Mouse (Mus musculus): Measurements from ENCODE around the gene Spindoc.

The Spindoc gene

DNA sequence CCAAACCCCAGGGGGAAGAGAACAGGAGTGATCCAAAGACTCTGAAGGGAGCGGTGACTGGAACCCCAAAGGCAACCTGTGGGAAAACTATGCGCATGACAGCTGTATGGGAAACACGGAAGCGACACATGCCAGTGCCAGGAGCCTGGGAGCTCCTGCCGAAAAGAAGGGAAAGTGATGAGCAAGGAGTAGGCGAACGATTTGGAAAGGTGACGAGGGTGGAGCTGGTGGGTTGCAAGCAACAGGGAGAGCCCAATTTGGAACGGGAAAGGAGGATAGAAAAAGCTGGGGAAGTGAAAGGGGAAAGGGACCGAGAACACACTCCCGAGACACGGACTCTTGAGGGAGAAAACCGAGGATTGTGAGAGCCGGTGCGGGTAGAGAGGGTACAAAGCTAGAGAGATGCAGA is 42.4 kb downstream of the Spindoc start:
- in situ Hi-C loops (cut with MboI, MseI), result loop anchor here in 1 of 2 experiments (25.0 kb wide), 1 partner anchor 653 kb away; no protein-coding TSS in a partner anchor

DNA sequence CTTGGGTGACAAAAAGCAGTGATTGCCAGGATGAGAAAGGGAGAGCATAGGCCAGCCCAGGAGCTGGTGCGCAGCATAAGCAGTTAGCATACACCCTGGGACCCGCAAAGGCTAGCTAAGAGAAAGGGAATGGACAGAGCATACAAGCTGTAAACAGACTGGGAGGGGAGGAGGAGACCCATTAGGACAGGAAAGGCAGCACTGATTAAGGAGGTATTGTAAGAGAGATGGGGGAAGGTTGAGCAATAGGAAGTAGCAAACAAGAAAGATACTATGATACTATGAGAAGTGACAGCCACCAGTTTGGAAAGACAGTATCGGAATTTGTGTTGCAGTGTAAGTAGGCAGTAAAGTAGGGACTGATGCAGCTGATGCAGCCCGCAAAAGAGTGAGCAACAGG is 42.9 kb downstream of the Spindoc start:
- in situ Hi-C loops (cut with MboI, MseI), result loop anchor here (5.0 to 25.0 kb wide), 2 partner anchors 43 to 653 kb away; no protein-coding TSS in a partner anchor

DNA sequence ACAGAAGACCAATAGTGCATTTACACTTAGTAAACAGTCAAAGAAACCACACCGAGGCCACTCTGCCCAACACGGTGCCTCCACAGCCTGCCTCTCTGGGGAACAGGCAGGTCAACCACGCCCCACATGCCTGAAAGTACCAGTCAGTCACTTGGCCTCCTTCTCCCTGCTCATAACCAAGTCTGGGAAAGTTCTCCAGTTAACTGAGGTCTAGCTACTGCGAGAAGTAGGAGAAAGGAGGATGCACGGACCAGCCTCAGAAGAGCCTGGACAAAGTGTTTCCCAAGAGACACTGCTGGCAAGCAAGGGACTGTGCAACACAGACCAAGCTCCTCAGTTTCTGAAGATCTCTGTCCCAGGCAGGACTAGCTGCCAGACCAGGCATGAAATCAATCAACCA is 43.8 kb downstream of the Spindoc start:
- in situ Hi-C loops (cut with MboI, MseI), result loop anchor here (5.0 to 25.0 kb wide), 2 partner anchors 42 to 652 kb away; no protein-coding TSS in a partner anchor

DNA sequence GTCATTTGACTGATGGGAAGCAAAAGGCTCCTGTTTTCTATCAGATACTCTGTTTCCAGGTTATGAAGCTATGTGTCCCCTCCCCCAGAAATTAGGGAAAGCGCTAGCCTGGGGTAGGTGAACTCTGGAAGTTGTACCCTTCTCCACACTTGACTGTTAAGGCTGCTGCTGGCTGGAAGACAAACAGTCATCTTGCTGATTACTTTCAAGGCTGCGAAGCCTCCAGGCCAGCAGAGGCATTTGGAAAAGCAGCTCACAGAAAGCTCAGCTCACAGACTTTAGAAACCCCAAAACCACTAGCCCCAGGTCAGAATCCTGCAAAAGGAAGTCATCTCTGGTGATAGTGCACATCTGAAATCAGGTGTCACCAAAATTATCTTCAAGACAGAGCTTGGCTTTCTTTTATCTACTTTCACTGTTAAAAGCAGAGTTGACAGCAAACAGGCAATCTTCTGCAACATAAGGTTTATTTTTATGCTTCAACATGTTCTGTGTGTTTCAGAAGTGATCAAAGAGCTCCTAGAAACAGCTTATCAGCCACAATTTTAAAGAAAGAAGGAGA is 44.9 kb downstream of the Spindoc start:
- in situ Hi-C loops (cut with MboI, MseI), result loop anchor here (5.0 to 25.0 kb wide), 2 partner anchors 41 to 651 kb away; no protein-coding TSS in a partner anchor

DNA sequence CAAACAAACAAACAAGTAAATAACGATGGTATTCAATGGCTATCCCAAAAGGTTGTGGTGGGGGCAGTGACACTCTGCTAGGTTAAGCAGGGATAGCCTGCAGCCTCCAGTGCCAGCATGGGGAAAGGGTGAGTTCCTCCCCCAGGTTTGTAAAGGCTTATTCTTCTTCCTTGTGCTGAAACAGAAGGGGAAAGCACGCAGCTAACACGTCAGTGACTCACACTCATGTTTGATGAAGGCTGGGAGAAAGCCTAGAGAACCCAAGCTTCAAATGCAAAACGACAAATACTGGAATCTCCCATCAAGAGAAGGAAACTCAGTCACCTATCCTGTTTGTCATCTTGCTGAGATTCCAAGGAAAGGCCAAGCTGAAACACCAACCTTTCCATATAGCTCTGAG is 47.1 kb downstream of the Spindoc start:
- in situ Hi-C loops (cut with MboI, MseI), result loop anchor here (5.0 to 25.0 kb wide), 2 partner anchors 38 to 648 kb away; no protein-coding TSS in a partner anchor

DNA sequence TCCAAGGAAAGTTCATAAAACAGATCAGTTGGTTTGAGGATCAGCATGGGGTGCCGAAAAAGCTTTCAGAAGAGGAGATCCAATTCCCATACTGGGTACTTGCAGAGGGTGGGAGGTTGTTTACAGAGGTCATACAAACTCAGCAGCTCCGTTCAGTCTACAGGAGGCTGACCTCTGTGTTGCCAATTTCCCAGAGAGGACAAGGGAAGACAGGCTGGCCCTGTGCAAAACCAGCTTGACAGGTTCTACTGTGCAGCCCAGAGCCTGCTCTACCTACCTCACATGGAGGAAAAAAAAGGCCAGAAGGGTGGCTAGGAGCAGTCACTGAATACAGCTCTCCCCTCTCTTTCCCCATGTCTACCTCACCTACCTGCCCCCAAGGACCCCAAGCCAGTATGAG is 48.7 kb downstream of the Spindoc start:
- in situ Hi-C loops (cut with MboI, MseI), result loop anchor here in 1 of 2 experiments (25.0 kb wide), 1 partner anchor 647 kb away; no protein-coding TSS in a partner anchor

DNA sequence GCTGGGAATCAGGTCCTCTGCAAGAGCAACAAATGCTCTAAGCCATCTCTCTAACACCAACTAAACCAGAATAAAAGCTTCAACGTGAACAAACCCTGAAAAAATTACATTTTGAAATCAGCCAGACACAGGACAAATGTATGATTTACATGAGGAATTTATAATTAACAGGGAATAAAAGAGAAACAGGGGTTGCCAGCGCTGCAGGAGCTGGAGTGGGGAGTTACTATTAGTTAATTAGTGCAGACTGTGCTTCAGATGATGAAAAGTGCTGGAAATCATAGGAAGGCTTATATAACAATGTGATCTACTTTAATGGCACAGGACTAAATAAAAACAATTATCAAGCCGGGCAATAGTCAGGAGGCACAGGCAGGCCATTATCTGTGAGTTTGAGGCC is 61.4 kb downstream of the Spindoc start:
- in situ Hi-C loops (cut with MboI, MseI), result no loop called here

DNA sequence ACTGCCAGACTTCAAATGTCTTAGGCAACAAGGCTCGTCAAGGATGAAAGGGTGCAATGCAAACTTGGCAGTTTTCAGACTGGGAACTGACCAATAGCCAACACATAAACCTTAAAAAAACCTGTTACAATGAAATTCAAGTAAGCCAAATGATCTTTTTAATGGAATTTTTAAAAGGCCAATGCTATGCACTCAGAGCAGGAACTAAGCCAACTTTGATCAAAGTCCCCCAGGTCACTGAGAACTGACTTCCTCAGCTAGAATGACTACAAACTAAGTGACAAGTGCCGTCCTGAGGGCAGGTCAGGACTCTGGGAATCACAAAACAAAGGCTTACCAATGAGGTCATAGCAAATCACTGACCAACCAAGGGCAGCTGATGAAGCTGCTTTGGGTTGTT is 62.6 kb downstream of the Spindoc start:
- in situ Hi-C loops (cut with MboI, MseI), result no loop called here

DNA sequence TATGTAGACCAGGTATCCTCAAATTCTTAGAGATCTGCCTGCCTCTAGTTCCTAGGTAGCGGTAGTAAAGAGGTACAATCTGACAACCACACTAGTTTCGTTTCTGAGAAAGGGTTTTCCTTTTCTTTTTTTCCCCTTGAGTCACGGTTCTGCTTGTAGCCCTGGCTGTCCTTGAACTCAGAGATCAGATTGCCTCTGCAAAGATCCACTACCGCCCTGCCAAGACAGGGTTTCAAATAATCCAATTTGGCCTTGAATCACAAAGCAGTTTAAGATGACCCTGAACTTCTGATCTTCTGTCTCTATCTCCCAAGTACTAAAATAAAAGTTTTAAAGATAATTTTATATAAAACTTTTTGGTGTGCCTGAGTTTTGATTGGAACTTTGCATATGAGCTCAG is 65.1 kb downstream of the Spindoc start:
- in situ Hi-C loops (cut with MboI, MseI), result no loop called here

DNA sequence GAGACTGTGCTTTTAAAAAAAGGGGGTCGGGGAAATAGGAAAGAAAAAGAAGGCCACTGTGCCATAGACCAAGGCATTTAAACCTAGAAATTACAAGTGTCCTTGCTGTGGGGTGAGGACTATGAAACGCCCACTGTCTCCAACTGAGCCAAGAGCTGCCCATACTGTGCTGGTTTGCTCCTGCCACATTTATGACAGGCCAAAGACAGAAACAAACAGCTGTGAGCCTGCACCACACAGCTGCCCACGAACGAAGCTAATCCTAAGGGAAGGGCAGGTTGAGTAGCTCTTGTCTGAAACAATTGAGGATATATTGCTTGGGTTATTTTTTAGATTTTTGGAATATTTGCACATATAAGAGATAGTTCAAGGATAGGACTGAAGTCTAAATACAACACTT is 66.0 kb downstream of the Spindoc start:
- in situ Hi-C loops (cut with MboI, MseI), result no loop called here

DNA sequence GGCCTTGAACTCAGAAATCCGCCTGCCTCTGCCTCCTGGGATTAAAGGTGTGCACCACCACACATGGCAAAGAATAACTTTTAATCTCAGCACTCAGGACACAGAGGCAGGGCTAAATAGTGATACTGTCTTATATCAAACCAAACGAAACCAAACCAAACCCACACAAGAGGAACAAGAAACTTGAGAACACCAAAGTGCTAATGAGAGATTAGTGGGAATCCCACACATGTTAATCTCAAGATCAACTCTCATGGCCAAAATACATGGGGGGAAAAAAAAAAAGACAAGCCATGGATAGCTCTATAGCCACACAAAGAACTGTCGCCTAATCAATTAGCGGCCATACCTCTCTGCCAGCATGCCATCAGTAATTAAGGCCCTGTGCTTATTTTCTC is 67.2 kb downstream of the Spindoc start:
- in situ Hi-C loops (cut with MboI, MseI), result no loop called here

DNA sequence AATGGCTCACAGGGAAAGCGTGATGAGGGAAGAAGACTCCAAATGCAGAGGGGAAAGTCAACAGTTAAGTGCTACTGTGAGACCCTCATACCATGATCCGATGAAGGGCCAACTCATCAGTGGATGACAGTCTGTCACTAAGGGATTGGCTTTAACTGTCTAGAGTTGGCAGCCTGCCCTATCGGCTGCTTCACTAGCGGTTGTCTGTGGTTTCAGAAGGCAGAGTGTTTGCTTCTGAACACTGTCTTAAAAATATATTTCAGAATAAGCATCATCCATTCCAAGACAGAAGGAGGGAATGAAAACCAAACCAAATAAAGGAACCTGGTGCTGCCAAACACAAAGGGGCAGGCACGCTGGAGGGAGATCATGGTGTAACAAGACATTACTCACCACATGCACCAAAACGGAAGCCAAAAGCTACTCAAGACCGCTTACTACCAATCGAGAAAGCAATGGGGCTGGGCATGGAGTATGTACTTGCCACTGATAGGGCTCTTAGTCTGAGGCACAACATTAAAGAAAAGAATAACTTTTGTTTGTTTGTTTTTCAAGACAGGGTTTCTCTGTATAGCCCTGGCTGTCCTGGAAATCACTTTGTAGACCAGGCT is 67.7 kb downstream of the Spindoc start:
- in situ Hi-C loops (cut with MboI, MseI), result no loop called here

DNA sequence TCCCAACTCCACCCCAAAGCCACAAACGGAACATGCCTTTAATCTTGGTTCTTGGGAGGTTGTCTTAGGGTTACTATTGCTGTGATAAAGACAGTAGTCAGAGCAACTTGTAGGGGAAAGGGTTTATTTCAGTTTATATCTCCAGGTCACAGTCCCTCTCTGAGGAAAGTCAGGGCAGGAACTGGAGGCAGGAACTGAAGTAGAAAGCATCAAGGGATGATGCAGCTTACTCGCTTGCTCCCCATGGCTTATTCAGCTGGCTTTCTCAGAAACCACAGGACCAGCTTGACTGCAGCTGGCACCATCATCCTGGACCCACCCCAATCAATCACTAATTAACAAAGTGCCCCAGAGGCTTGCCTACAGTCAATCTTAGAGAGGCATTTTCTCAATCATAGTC is 69.1 kb downstream of the Spindoc start:
- in situ Hi-C loops (cut with MboI, MseI), result no loop called here

DNA sequence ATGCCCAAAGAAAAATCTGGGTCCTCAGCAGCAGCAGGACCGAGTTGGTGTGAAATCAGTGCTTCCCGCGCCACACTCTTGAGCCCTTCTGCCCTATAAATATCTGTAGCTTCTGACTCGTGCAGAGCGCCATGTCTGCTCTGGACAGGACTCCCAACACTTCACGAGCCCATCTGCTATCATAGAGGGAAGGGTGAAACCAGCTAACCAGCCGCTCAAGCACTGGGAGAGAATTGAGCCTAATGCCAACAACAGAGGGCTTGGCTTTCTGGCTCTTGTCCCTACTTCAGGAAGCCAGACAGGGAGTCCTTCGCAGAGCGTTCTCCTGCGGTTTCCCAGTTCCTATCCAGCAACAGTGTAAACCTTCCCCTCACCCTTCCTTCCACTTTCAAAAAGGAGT is 71.5 kb downstream of the Spindoc start:
- in situ Hi-C loops (cut with MboI, MseI), result no loop called here

DNA sequence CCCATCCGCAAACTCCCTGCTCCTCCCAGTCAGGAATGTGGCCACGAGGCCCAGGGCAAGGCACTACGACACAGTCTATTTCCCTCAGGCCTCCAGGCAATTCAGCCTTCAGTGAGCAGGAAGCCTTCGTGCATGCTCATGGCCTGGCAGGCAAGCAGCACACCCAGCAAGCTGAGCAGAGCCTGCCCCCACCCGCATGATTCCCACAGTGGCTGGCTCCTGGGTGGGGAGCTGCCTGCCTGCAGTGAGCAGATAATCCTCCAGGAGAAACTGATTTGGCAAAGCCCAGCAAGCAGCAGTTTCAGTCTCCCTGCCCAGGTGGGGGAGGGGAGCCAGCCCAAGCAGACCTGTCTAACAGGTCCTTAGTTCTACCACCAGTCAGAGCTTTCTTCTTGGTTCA is 72.1 kb downstream of the Spindoc start:
- in situ Hi-C loops (cut with MboI, MseI), result no loop called here

DNA sequence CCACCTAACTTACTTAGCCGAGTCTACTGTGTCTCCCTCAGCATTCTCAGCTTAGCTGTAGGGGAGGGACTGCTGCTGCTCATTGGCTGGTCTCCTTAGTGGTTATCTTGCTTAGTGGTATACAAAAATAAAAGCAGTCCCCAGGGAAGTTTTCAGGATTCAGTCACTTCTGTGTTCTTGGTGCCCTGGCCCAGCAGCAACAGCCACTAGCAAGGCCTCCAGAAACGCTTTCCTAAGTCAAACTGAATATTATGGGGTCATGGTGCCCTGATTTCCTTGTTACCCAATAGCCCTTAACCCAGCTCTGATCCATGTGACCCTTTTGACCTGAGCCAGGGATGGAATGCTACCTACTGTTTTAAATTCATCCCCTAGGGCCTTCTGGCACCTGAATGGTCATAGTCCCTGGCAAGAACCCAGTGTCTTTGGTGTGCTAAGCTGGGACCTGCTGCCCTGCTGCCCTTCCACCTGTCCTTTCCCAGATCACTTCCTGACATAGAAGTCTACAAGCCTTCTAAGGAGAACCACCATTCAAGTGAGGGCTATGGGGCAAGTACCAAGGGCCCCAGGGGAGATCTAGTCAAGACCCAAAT is 73.0 kb downstream of the Spindoc start:
- in situ Hi-C loops (cut with MboI, MseI), result no loop called here

DNA sequence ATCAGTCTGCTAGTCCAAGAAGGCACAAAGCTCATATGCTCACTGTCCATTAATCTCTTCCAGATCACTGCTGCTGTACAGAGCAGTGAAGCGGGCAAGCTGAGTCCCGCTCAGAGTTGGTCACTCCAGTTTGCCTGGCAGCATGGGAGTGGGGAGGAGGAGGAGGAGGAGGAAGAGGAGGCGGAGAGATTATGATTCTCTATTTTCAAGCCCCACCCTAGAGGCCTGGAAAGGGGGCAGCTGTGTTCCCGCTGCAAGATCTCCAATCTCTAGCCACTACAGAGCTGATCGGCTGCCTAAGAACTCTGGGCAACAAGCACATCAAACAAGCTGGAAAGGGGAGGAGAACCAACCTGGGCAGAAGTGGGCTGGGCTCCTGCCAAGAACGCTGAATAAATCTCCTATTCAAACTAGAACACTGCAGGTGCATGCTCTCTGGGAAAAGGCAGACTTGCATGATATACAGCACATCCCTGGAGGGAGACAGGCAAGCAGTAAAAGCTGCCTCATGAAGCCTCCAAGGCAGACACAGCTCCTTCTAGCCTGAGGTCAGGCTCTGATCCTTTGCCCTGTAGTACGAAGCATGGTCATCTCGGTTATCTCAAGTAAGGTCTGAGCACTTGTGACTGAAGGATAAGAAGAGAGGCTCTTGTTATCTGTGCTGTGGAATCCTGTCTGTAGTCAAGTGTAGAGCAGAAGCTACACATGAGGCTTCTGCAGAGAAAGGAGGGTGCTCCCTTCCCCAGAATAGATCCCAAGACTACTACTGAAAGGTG is 74.6 kb downstream of the Spindoc start:
- in situ Hi-C loops (cut with MboI, MseI), result no loop called here

DNA sequence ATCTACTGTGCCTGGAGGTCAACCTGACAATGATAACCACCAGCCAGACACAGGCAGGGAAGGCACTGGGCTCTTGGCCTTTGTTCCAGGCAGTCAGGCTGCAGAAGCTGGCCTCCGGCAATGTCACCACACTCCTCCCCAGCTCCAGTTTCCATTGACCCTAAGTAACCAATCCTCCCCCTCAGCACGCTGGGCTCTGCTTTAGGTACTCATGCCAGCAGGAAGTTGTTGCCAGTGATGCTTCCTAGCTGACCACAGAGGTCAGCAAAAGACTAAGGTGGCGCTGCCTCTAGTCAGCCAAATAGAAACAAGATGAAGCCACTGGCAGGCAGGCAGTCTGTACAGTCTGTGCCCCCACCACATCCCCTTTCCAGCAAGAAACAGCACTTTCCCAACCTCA is 75.8 kb downstream of the Spindoc start:
- in situ Hi-C loops (cut with MboI, MseI), result no loop called here

DNA sequence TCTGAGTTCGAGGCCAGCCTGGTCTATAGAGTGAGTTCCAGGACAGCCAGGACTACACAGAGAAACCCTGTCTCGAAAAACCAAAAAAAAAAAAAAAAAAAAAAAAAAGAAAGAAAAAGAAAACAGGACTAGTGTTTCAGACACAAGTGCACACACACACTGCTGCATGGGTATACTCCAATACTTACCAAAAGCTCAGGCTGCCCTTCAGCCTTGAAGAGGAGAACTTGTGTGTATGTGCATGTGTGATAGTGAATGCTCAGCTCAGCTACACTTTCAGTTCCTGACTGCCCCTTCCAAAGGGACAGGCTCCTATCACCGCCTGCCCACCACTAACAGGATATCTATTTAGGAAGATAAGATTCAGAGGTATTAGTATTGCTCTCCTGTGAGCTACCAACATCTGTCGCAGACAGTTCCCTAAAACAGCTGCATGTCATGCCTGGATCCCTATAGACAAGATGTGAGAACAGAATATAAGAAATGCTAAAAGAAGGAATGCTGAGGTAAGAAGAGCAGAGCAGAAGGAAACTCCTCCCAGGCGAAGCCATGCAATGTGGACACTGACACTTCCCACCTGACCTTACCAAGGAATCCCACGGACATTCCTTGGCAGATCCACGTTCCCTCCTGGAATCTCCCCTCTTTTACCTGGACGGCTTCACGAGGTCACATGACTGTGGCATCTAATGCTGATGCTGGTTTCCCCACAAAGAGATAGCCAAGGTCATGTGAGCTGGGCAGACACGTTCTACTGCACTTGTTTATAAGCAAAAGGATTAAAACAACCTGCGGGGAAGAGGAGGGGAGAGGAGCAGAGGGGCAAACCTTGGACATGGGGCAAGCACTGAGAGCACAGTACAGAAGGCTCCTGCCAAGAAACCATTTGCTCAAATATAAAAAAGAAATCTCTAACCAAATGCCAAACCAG is 77.1 kb downstream of the Spindoc start:
- in situ Hi-C loops (cut with MboI, MseI), result no loop called here

DNA sequence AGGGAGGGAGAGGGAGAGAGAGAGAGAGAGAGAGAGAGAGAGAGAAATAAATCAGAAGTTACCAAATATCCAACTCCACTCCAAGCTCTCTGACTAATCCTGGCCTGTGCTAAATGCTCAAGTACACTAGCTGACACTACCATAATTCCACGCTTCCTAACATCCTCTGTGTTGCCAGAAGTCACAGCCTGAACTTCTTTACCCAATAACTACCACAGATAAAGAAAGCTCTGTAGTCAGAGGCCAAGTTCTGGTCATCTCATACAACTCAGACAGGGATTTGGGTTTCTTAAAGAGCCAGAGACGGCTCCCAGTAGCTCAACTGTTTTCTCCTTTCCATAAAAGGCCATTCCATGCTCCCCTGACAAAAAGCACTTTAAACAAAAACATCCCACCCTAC is 78.0 kb downstream of the Spindoc start:
- in situ Hi-C loops (cut with MboI, MseI), result no loop called here
